Mouse (Mus musculus) neural tube, embryonic 14.5 days (tissue): ENCODE measurements around the gene Dnase2a. TPM values are rescaled to one million over a fixed set of nuclear protein-coding genes. Genes with fewer than 3 reads are reported as not detected.
A peak's percentile ranks its signal among the peaks of the same experiment; 100 is the strongest.

Experiments
- ATAC-seq: fragments of 200-750 bp; cut with Nextera tagmentation; 2 replicates; pipeline ENCODE4 v1.8.0; 2017; ENCODE audit warnings: low read depth, mild to moderate bottlenecking, moderate TSS enrichment, moderate library complexity
- H3K27ac ChIP-seq: fragments of 300-500 bp; sonication (generic); 2 replicates; pipeline ENCODE4 v1.5.1; 2014; ENCODE audit warnings: low read depth, mild to moderate bottlenecking, control low read depth, low read length, moderate library complexity, mixed read lengths
- H3K27me3 ChIP-seq: fragments of 300-500 bp; sonication (generic); 2 replicates; pipeline ENCODE4 v1.6.1; 2014; ENCODE audit warnings: low read length; ENCODE audit not compliant: control insufficient read depth, insufficient read depth
- H3K36me3 ChIP-seq: fragments of 300-500 bp; sonication (generic); 2 replicates; pipeline ENCODE4 v1.6.1; 2014; ENCODE audit warnings: low read length, mixed read lengths; ENCODE audit not compliant: control insufficient read depth, insufficient read depth
- H3K4me1 ChIP-seq: fragments of 300-500 bp; sonication (generic); 2 replicates; pipeline ENCODE4 v1.6.1; 2014; ENCODE audit warnings: low read length; ENCODE audit not compliant: control insufficient read depth, insufficient read depth
- H3K4me2 ChIP-seq: fragments of 300-500 bp; sonication (generic); 2 replicates; pipeline ENCODE4 v1.6.1; 2014; ENCODE audit warnings: mild to moderate bottlenecking, low read depth, low read length, control low read depth
- H3K4me3 ChIP-seq: fragments of 300-500 bp; sonication (generic); 2 replicates; pipeline ENCODE4 v1.5.1; 2014; ENCODE audit warnings: low read depth, low read length, control low read depth, mixed read lengths
- H3K9ac ChIP-seq: fragments of 300-500 bp; sonication (generic); replicated peaks from 2 replicates; pipeline ENCODE4 v1.6.1; 2014; ENCODE audit warnings: low read depth, mild to moderate bottlenecking, control low read depth, low read length, mixed read lengths
- H3K9me3 ChIP-seq: fragments of 300-500 bp; sonication (generic); 2 replicates; pipeline ENCODE4 v1.6.1; 2016; ENCODE audit warnings: low read length; ENCODE audit not compliant: control insufficient read depth
- whole genome bisulfite sequencing: fragments of 180-500 bp; shearing (Covaris S2); extraction: QIAGEN DNeasy Blood & Tissue Kit; methylation state at CpG from one replicate; pipeline ENCODE4 v1.1.7; 2014; 5-methylcytosine and 5-hydroxymethylcytosine counted together
- polyA plus RNA-seq: library from polyadenylated mRNA; unstranded; fragments of >200 nt; fragmentation: Nextera tagmentation; extraction: Ambion mirVana; gene quantifications from 2 replicates; pipeline ENCODE4 v1.2.1, GENCODE M21; 2014

The Dnase2a gene
- polyA plus RNA-seq, 1 experiment from 2014 or later = 5.3 TPM

GRCm38 (mm10) chr8:84927513-84927912, 19.2 kb downstream of the Dnase2a start:
- no peak for ATAC-seq
- no peaks in the 10 kb centered on the region for H3K27me3 ChIP-seq
- H3K4me3 ChIP-seq = no peak overlapping the region
- H3K36me3 ChIP-seq = peaks cover 46% of the 10 kb centered on the region
- H3K9me3 ChIP-seq = no peaks in the 10 kb centered on the region
- 91% methylated on average over 1 of the region's 1 CpGs for WGBS
- H3K4me2 ChIP-seq = no peak overlapping the region
- H3K9ac ChIP-seq = no peak overlapping the region
- 0 out of 2 replicates have a peak, but pooled peaks cover 2% of the 10 kb centered on the region for H3K4me1 ChIP-seq
- H3K27ac ChIP-seq = no peak overlapping the region

GRCm38 (mm10) chr8:84928456-84929306, 20.3 kb downstream of the Dnase2a start:
- H3K9ac ChIP-seq = no peak overlapping the region
- ATAC-seq = peak; percentile 84
- no peak overlapping the region for H3K4me3 ChIP-seq
- no peak overlapping the region for H3K27ac ChIP-seq
- H3K4me2 ChIP-seq = peak overlapping the region; percentile 38
- no peaks in the 10 kb centered on the region for H3K27me3 ChIP-seq
- H3K36me3 ChIP-seq = peaks cover 39% of the 10 kb centered on the region
- peaks cover 4% of the 10 kb centered on the region; the same call in 1 of the 2 replicates for H3K4me1 ChIP-seq
- 4% methylated on average over 45 of the region's 52 CpGs for WGBS
- H3K9me3 ChIP-seq = no peaks in the 10 kb centered on the region

GRCm38 (mm10) chr8:84930582-84930981, 22.2 kb downstream of the Dnase2a start:
- no peak for ATAC-seq
- H3K9ac ChIP-seq = no peak overlapping the region
- no peaks in the 10 kb centered on the region for H3K27me3 ChIP-seq
- H3K4me2 ChIP-seq = no peak overlapping the region
- no peak overlapping the region for H3K4me3 ChIP-seq
- no peak overlapping the region for H3K27ac ChIP-seq
- peaks cover 22% of the 10 kb centered on the region for H3K4me1 ChIP-seq
- 89% methylated on average over 13 of the region's 13 CpGs for WGBS
- no peaks in the 10 kb centered on the region for H3K9me3 ChIP-seq
- peaks cover 24% of the 10 kb centered on the region; the same call in 1 of the 2 replicates for H3K36me3 ChIP-seq

GRCm38 (mm10) chr8:84933767-84934559, 25.6 kb downstream of the Dnase2a start:
- ATAC-seq = no peak
- peaks cover 9% of the 10 kb centered on the region; the same call in 1 of the 2 replicates for H3K36me3 ChIP-seq
- H3K4me3 ChIP-seq = peak overlapping the region; percentile 98
- H3K27me3 ChIP-seq = peaks cover 2% of the 10 kb centered on the region; the same call in 1 of the 2 replicates
- no peaks in the 10 kb centered on the region for H3K9me3 ChIP-seq
- H3K4me2 ChIP-seq = peak overlapping the region; percentile 97
- H3K9ac ChIP-seq = no peak overlapping the region
- WGBS = 77% methylated on average over 16 of the region's 16 CpGs
- H3K27ac ChIP-seq = no peak overlapping the region
- peaks cover 24% of the 10 kb centered on the region for H3K4me1 ChIP-seq

GRCm38 (mm10) chr8:84934860-84935259, 26.5 kb downstream of the Dnase2a start:
- peaks cover 2% of the 10 kb centered on the region; the same call in 1 of the 2 replicates for H3K27me3 ChIP-seq
- peaks cover 9% of the 10 kb centered on the region; the same call in 1 of the 2 replicates for H3K36me3 ChIP-seq
- H3K4me2 ChIP-seq = peak overlapping the region; percentile 97
- 1% methylated on average over 15 of the region's 15 CpGs for WGBS
- peaks cover 22% of the 10 kb centered on the region for H3K4me1 ChIP-seq
- H3K4me3 ChIP-seq = peak overlapping the region; percentile 98
- H3K9ac ChIP-seq = peak overlapping the region; percentile 99; the same call in 1 of the 2 replicates
- H3K9me3 ChIP-seq = no peaks in the 10 kb centered on the region
- H3K27ac ChIP-seq = peak overlapping the region; percentile 96; the same call in 1 of the 2 replicates
- peak; percentile 73 for ATAC-seq

GRCm38 (mm10) chr8:84935489-84935888, 27.1 kb downstream of the Dnase2a start:
- H3K4me3 ChIP-seq = peak overlapping the region; percentile 98
- H3K36me3 ChIP-seq = peaks cover 8% of the 10 kb centered on the region; the same call in 1 of the 2 replicates
- H3K4me2 ChIP-seq = peak overlapping the region; percentile 97
- H3K9me3 ChIP-seq = no peaks in the 10 kb centered on the region
- peak; percentile 28 for ATAC-seq
- peak overlapping the region; percentile 99 for H3K9ac ChIP-seq
- peaks cover 22% of the 10 kb centered on the region for H3K4me1 ChIP-seq
- WGBS = 3% methylated on average over 14 of the region's 14 CpGs
- H3K27ac ChIP-seq = peak overlapping the region; percentile 96
- peaks cover 2% of the 10 kb centered on the region; the same call in 1 of the 2 replicates for H3K27me3 ChIP-seq

GRCm38 (mm10) chr8:84936041-84936961, 27.9 kb downstream of the Dnase2a start:
- peak; percentile 55 for ATAC-seq
- H3K4me3 ChIP-seq = peak overlapping the region; percentile 98
- peak overlapping the region; percentile 96 for H3K27ac ChIP-seq
- no peaks in the 10 kb centered on the region for H3K9me3 ChIP-seq
- H3K4me1 ChIP-seq = peaks cover 22% of the 10 kb centered on the region
- H3K4me2 ChIP-seq = peak overlapping the region; percentile 97
- H3K27me3 ChIP-seq = peaks cover 2% of the 10 kb centered on the region; the same call in 1 of the 2 replicates
- 11% methylated on average over 23 of the region's 23 CpGs for WGBS
- H3K36me3 ChIP-seq = peaks cover 5% of the 10 kb centered on the region; the same call in 1 of the 2 replicates
- H3K9ac ChIP-seq = peak overlapping the region; percentile 99

GRCm38 (mm10) chr8:84936962-84937546, 28.7 kb downstream of the Dnase2a start, which contains the start of gene Mast1:
TSS of gene Mast1 (minus strand) at chr8:84937359.
- WGBS = under 1% methylated on average over 40 of the region's 50 CpGs
- peaks cover 5% of the 10 kb centered on the region; the same call in 1 of the 2 replicates for H3K36me3 ChIP-seq
- peak within 1 kb of the TSS; percentile 96 for H3K27ac ChIP-seq
- peak within 1 kb of the TSS; percentile 97 for H3K4me2 ChIP-seq
- peaks cover 22% of the 10 kb centered on the region for H3K4me1 ChIP-seq
- H3K4me3 ChIP-seq = peak within 1 kb of the TSS; percentile 98
- peaks cover 2% of the 10 kb centered on the region; the same call in 1 of the 2 replicates for H3K27me3 ChIP-seq
- ATAC-seq = peak; percentile 59
- H3K9me3 ChIP-seq = no peaks in the 10 kb centered on the region
- H3K9ac ChIP-seq = peak within 1 kb of the TSS; percentile 99
